Mouse (Mus musculus) megakaryocyte progenitor cell, adult 5-6 weeks (primary cell): Measurements from ENCODE around the gene Hsdl1. TPM values are rescaled to one million over a fixed set of nuclear protein-coding genes. Genes with fewer than 3 reads are reported as not detected.

Source experiments
- ATAC-seq: replicated peaks from 2 replicates; pipeline ENCODE4 v1.8.0; 2016; ENCODE audit warnings: mild to moderate bottlenecking, moderate TSS enrichment, inconsistent platforms; ENCODE audit not compliant: poor library complexity
- total RNA-seq, 2 experiments: library from RNA; stranded (forward) in 1 of 2; stranded (reverse) in 1 of 2; fragments of 157-497, 149-512 nt in 1 of 2; fragments of 200-1000 nt in 1 of 2; gene quantifications; 2 replicates each; pipeline versions ENCODE4 v1.2.3 to v1.2.4; 2015 to 2017

The Hsdl1 gene
- total RNA-seq, 2 experiments from 2014 or later, result 13.1 to 52.8 TPM

- peak; percentile 32; the same call in 1 of the 2 replicates for ATAC-seq
Observed at GRCm38 (mm10) chr8:119580441-119581161, 5.6 kb upstream of the Hsdl1 start.

- ATAC-seq, result no peak
Observed at GRCm38 (mm10) chr8:119579096-119579495, 4.1 kb upstream of the Hsdl1 start.

- no peak for ATAC-seq
Observed at GRCm38 (mm10) chr8:119575366-119575726, 363 bp upstream of the Hsdl1 start.

GRCm38 (mm10) chr8:119572411-119572810 lies 2.6 kb downstream of the Hsdl1 start:
- 0 out of 2 replicates have a peak, but pooled peaks have one; percentile 2 for ATAC-seq

- peak; percentile 51 for ATAC-seq
Observed at GRCm38 (mm10) chr8:119571135-119571534, 3.8 kb downstream of the Hsdl1 start.

GRCm38 (mm10) chr8:119569881-119570280 lies 5.1 kb downstream of the Hsdl1 start:
- ATAC-seq, result no peak

- no peak for ATAC-seq
Observed at GRCm38 (mm10) chr8:119568951-119569350, 6.0 kb downstream of the Hsdl1 start.

- no peak for ATAC-seq
Observed at GRCm38 (mm10) chr8:119568251-119568650, 6.7 kb downstream of the Hsdl1 start.

GRCm38 (mm10) chr8:119566367-119566766 lies 8.6 kb downstream of the Hsdl1 start:
- no peak for ATAC-seq

GRCm38 (mm10) chr8:119563849-119564251 lies 11.1 kb downstream of the Hsdl1 start:
- no peak for ATAC-seq

- no peak for ATAC-seq
Observed at GRCm38 (mm10) chr8:119559402-119559720, 15.6 kb downstream of the Hsdl1 start.

- peak; percentile 96 for ATAC-seq
Observed at GRCm38 (mm10) chr8:119558603-119559401, 16.2 kb downstream of the Hsdl1 start, which contains the start of gene Mbtps1. Mbtps1 (minus strand) TSS chr8:119558735.

- peak; percentile 53 for ATAC-seq
Observed at GRCm38 (mm10) chr8:119557821-119558602, 17.0 kb downstream of the Hsdl1 start.

- ATAC-seq, result no peak
Observed at GRCm38 (mm10) chr8:119557132-119557531, 17.9 kb downstream of the Hsdl1 start.

GRCm38 (mm10) chr8:119555861-119556260 lies 19.1 kb downstream of the Hsdl1 start:
- ATAC-seq, result no peak

- ATAC-seq, result no peak
Observed at GRCm38 (mm10) chr8:119552967-119553366, 22.0 kb downstream of the Hsdl1 start.

- no peak for ATAC-seq
Observed at GRCm38 (mm10) chr8:119548560-119549113, 26.3 kb downstream of the Hsdl1 start.

GRCm38 (mm10) chr8:119547019-119547691 lies 27.8 kb downstream of the Hsdl1 start:
- ATAC-seq, result no peak

- ATAC-seq, result no peak
Observed at GRCm38 (mm10) chr8:119545791-119546190, 29.2 kb downstream of the Hsdl1 start.

- ATAC-seq, result no peak
Observed at GRCm38 (mm10) chr8:119545180-119545579, 29.8 kb downstream of the Hsdl1 start.

- ATAC-seq, result no peak
Observed at GRCm38 (mm10) chr8:119544606-119545005, 30.4 kb downstream of the Hsdl1 start.
